Mouse (Mus musculus) cerebellum, adult 2 months (tissue): ENCODE results near the gene Fam69a.
A peak's percentile ranks its signal among the peaks of the same experiment; 100 is the strongest.

ENCODE experiments used
- CTCF ChIP-seq: fragments of 200-500 bp; IDR thresholded peaks from 2 replicates; pipeline ENCODE4 v1.5.1; 2011; ENCODE audit warnings: low read depth, mild to moderate bottlenecking, control low read depth, low read length, moderate library complexity, borderline replicate concordance; ENCODE audit not compliant: insufficient read depth
- POLR2A ChIP-seq: fragments of 200-500 bp; IDR thresholded peaks from 2 replicates; pipeline ENCODE4 v1.6.1; 2011; ENCODE audit warnings: low read length, control low read depth, borderline replicate concordance; ENCODE audit not compliant: insufficient read depth

DNA sequence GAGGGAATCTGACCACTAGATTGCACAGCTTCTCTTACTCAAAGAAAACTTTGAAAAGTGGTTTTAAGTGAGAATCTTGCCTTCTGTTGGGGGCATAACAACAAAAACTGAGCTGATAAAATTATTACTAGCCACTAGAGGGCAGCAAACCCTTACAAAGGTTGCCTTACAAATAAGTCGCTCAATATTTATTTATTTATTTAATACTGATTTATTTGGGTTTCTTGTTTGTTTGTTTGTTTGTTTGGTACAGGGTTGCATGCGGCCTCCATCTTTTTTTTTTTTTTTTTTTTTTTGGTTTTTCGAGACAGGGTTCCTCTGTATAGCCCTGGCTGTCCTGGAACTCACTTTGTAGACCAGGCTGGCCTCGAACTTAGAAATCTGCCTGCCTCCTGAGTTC lies 47.3 kb upstream of the Fam69a start:
- TF ChIP-seq CTCF (peak; percentile 49; the same call in 1 of the 2 replicates), POLR2A (no peak)
